Mouse (Mus musculus) limb, embryonic 13.5 days (tissue): ENCODE measurements around the gene Lin7b. TPM values are rescaled to one million over a fixed set of nuclear protein-coding genes. Genes with fewer than 3 reads are reported as not detected.
A peak's percentile ranks its signal among the peaks of the same experiment; 100 is the strongest.
"Not testable (repeated sequence)": the region's sequence is repeated elsewhere in the genome, so short reads cannot be mapped to it uniquely, and the experiment has no call there.

Experiments
- ATAC-seq: fragments of 200-750 bp; cut with Nextera tagmentation; 2 replicates; pipeline ENCODE4 v1.8.0; 2017; ENCODE audit warnings: low read depth, moderate number of reproducible peaks, moderate TSS enrichment; ENCODE audit not compliant: low FRiP score
- H3K27ac ChIP-seq: fragments of 300-500 bp; sonication (generic); 2 replicates; pipeline ENCODE4 v1.5.1; 2015; ENCODE audit warnings: inconsistent platforms, mild to moderate bottlenecking, moderate library complexity
- H3K27me3 ChIP-seq: fragments of 300-500 bp; sonication (generic); 2 replicates; pipeline ENCODE4 v1.6.1; 2015; ENCODE audit warnings: mild to moderate bottlenecking, inconsistent platforms
- H3K36me3 ChIP-seq: fragments of 300-500 bp; sonication (generic); 2 replicates; pipeline ENCODE4 v1.6.1; 2015; ENCODE audit warnings: inconsistent platforms, mild to moderate bottlenecking, moderate library complexity
- H3K4me1 ChIP-seq: fragments of 300-500 bp; sonication (generic); 2 replicates; pipeline ENCODE4 v1.6.1; 2015; ENCODE audit warnings: inconsistent platforms
- H3K4me2 ChIP-seq: fragments of 300-500 bp; sonication (generic); replicated peaks from 2 replicates; pipeline ENCODE4 v1.6.1; 2015; ENCODE audit warnings: inconsistent platforms, mild to moderate bottlenecking, moderate library complexity
- H3K4me3 ChIP-seq: fragments of 300-500 bp; sonication (generic); 2 replicates; pipeline ENCODE4 v1.5.1; 2015; ENCODE audit warnings: moderate library complexity, mild to moderate bottlenecking, inconsistent platforms
- H3K9ac ChIP-seq: fragments of 300-500 bp; sonication (generic); 2 replicates; pipeline ENCODE4 v1.6.1; 2015; ENCODE audit warnings: mild to moderate bottlenecking, inconsistent platforms
- H3K9me3 ChIP-seq: fragments of 300-500 bp; sonication (generic); 2 replicates; pipeline ENCODE4 v1.6.1; 2016; ENCODE audit warnings: inconsistent platforms
- WGBS: fragments of 180-500 bp; shearing (Covaris S2); methylation state at CpG from one replicate; pipeline ENCODE4 v1.1.7; 2015; 5-methylcytosine and 5-hydroxymethylcytosine counted together
- polyA plus RNA-seq: library from polyadenylated mRNA; unstranded; fragments of >200 nt; fragmentation: Nextera tagmentation; extraction: Ambion mirVana; gene quantifications from 2 replicates; pipeline ENCODE4 v1.2.1, GENCODE M21; 2015

The Lin7b gene
- polyA plus RNA-seq, 1 experiment from 2014 or later = 2.5 TPM

DNA sequence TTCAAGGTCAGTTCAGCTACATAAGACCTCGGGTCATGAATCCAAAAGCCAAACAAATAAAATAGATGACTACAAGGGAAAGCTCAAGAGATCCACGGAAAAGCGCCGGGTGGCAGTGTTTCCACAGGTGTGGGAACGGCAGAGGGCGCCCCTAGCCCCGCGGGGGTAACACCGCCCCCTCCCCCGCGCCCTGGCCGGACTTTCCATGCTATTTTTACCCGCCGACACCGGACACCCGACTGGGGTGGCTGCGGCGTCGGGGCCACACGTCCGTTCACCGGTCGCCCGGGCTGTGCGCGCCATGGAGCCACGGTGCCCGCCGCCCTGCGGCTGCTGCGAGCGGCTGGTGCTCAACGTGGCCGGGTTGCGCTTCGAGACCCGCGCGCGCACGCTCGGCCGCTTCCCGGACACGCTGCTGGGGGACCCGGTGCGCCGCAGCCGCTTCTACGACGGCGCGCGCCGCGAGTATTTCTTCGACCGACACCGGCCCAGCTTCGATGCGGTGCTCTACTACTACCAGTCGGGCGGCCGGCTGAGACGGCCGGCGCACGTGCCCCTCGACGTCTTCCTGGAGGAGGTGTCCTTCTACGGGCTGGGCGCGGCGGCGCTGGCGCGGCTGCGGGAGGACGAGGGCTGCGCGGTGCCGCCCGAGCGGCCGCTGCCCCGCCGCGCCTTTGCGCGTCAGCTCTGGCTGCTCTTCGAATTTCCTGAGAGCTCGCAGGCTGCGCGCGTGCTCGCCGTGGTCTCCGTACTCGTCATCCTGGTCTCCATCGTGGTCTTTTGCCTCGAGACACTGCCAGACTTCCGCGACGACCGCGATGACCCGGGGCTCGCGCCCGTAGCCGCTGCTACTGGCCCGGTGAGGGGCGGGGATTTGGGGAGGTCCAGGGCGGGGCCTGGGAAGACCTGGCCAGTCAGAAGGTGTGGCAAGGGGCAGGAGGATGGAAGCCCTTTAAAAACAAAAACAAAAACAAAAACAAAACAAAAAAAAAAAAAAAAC lies 36.1 kb upstream of the Lin7b start:
- H3K36me3 ChIP-seq = no peaks in the 10 kb centered on the region
- peak overlapping the region; percentile 48 for H3K4me3 ChIP-seq
- no peak; the same call in 1 of the 2 replicates for ATAC-seq
- H3K9ac ChIP-seq = peak overlapping the region; percentile 57
- H3K27ac ChIP-seq = no peak overlapping the region
- WGBS = 2% methylated on average over 113 of the region's 114 CpGs
- peaks cover 17% of the 10 kb centered on the region for H3K4me1 ChIP-seq
- peaks cover 68% of the 10 kb centered on the region for H3K27me3 ChIP-seq
- H3K4me2 ChIP-seq = peak overlapping the region; percentile 72
- no peaks in the 10 kb centered on the region for H3K9me3 ChIP-seq

DNA sequence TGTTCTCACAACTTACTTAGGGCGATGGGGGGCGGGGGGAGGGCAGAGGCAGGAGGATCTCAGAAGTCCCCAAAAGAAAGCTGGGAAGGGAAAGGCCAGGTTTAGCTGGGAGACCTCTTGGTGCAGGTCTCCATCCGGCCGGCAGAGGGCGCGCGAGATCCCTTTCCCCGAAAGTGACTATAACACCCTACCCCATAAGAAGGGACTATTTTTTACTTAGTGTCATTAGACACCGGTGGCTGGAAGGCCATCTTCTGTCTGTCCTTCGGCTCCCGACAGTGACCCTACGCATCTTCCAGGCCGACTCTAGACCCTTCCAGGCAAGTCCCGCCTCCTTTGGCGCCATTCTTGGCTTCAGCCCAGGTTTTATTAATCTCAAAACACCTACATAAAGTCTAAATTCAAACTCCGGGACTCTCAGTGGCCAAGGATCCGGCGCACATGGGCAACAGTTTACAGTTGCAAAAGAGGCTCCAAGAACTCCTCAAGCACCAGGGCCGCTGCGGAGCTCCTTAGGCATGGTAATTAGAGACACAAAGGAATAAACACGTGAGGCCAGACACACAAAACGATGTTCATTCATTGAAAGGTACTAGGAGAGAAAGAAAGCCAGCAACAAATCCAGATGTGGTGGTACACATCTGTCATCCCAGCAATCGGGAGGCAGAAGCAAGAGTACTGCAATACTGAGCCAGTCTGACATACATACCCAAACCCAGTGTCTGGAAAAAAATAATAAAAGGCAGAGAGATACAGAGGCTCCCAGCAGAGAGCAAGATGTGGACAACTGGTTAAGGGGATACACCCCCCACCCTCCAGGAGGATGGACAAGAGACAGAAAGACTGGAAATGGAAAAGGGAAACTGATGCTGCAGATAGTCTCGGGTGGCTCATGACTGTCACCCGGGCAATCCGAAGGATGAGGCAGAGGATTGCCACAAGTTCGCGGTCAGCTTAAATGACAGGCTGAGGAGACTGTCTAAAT lies 35.0 kb upstream of the Lin7b start, which contains the start of gene Kcna7:
Gene Kcna7, plus strand, starts transcription at position 563 of the 985 bp plus-strand sequence.
- H3K4me1 ChIP-seq = peaks cover 17% of the 10 kb centered on the region
- H3K27me3 ChIP-seq = peaks cover 57% of the 10 kb centered on the region
- 0 out of 2 replicates have a peak, but pooled peaks have one; percentile 25 for ATAC-seq

GRCm38 (mm10) chr7:45403532-45404261 lies 33.3 kb upstream of the Lin7b start:
- Histone ChIP-seq H3K27me3 (peaks cover 41% of the 10 kb centered on the region), H3K4me3 (no peak overlapping the region), H3K36me3 (no peaks in the 10 kb centered on the region), H3K9me3 (no peaks in the 10 kb centered on the region), H3K9ac (no peak overlapping the region), H3K4me1 (peaks cover 17% of the 10 kb centered on the region), H3K27ac (no peak overlapping the region), H3K4me2 (no peak overlapping the region)
- WGBS = 48% methylated on average over 6 of the region's 6 CpGs
- no peak for ATAC-seq

More for the DNA sequence above, 35.0 kb upstream of the Lin7b start, which contains the start of gene Kcna7:
- no peaks in the 10 kb centered on the region for H3K36me3 ChIP-seq
- no peak within 1 kb of the TSS for H3K27ac ChIP-seq
- H3K4me2 ChIP-seq = peak within 1 kb of the TSS; percentile 72
- peak within 1 kb of the TSS; percentile 48 for H3K4me3 ChIP-seq
- 12% methylated on average over 28 of the region's 28 CpGs for WGBS
- no peaks in the 10 kb centered on the region for H3K9me3 ChIP-seq
- H3K9ac ChIP-seq = peak within 1 kb of the TSS; percentile 57

DNA sequence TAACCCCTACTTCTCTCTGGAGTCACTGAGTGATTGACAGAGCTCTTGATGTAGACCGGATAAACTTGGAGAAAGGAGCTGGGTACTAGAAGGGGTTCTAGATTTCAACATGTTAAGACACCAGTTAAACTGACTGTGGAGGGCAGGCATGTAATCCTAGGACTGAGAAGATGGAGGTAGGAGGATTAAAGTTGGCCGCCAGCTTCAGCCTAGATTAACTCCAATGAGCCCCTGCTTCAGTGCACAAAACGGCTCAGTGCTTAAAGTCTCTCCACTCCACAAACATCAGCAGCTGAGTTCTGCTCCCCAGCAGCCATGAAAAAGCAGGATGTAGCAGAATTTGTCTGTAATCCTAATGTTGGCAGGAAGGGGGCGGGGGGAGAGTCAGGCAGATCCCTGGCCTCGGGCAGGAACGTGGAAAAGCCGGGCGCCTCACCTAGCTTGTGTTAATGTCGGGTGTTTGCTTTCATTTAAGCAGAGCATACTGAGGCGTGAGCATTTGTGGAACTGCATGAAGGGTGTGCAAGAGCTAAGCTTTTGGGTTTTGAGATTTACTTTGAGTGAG lies 31.2 kb upstream of the Lin7b start:
- ATAC-seq = no peak
- Histone ChIP-seq H3K27ac (no peak overlapping the region), H3K9me3 (no peaks in the 10 kb centered on the region), H3K4me1 (peaks cover 14% of the 10 kb centered on the region), H3K4me2 (no peak overlapping the region), H3K27me3 (peaks cover 20% of the 10 kb centered on the region), H3K36me3 (no peaks in the 10 kb centered on the region), H3K9ac (no peak overlapping the region), H3K4me3 (no peak overlapping the region)
- WGBS = 58% methylated on average over 10 of the region's 10 CpGs

DNA sequence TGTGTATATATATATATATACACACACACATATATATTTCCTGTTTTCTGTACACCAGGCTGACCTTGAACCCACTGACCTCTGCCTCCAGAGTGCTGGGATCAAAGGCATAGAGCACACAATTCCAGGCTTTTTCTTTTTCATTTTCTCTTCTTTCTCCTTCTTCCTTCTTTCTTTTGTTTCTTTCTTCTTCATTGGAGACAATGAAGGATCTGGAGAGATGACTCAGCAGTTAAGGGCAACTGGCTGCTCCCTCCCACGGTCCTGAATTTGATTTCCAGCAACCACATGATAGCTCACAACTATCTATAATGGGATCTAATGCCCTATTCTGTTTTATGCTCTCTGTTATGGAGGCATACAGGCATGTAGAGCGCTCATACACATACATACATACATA lies 26.4 kb upstream of the Lin7b start:
- H3K9me3 ChIP-seq = no peaks in the 10 kb centered on the region
- no peak for ATAC-seq

DNA sequence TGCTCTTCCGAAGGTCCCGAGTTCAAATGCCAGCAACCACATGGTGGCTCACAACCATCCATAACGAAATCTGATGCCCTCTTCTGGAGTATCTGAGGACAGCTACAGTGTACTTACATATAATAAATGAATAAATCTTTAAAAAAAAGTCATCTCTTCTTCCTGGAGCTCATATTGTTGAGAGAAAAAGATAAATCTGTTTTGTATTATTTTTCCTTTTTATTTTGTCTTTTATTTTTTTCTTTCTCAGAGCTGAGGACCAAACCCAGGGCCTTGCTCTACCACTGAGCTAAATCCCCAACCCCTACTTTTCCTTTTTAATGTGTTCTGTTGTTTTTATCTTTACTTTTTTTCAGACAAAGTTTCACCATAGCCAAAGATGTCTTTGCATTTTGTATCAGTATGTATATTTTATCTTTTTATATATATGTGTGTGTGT lies 26.0 kb upstream of the Lin7b start:
- H3K27me3 ChIP-seq, ATAC-seq, H3K9me3 ChIP-seq: not testable (repeated sequence)
- H3K36me3 ChIP-seq = peaks cover 14% of the 10 kb centered on the region
- peak overlapping the region; percentile 63 for H3K4me2 ChIP-seq
- WGBS = 4% methylated on average over 3 of the region's 3 CpGs
- peaks cover 16% of the 10 kb centered on the region for H3K4me1 ChIP-seq
- H3K27ac ChIP-seq = peak overlapping the region; percentile 75; the same call in 1 of the 2 replicates
- peak overlapping the region; percentile 76 for H3K4me3 ChIP-seq
- peak overlapping the region; percentile 62; the same call in 1 of the 2 replicates for H3K9ac ChIP-seq

More for the DNA sequence above, 26.4 kb upstream of the Lin7b start:
- no peak overlapping the region for H3K4me3 ChIP-seq
- no peaks in the 10 kb centered on the region for H3K27me3 ChIP-seq
- no peak overlapping the region for H3K9ac ChIP-seq
- peaks cover 10% of the 10 kb centered on the region for H3K36me3 ChIP-seq
- peaks cover 16% of the 10 kb centered on the region for H3K4me1 ChIP-seq
- H3K4me2 ChIP-seq = no peak overlapping the region
- WGBS = 88% methylated on average over 2 of the region's 2 CpGs
- H3K27ac ChIP-seq = no peak overlapping the region

DNA sequence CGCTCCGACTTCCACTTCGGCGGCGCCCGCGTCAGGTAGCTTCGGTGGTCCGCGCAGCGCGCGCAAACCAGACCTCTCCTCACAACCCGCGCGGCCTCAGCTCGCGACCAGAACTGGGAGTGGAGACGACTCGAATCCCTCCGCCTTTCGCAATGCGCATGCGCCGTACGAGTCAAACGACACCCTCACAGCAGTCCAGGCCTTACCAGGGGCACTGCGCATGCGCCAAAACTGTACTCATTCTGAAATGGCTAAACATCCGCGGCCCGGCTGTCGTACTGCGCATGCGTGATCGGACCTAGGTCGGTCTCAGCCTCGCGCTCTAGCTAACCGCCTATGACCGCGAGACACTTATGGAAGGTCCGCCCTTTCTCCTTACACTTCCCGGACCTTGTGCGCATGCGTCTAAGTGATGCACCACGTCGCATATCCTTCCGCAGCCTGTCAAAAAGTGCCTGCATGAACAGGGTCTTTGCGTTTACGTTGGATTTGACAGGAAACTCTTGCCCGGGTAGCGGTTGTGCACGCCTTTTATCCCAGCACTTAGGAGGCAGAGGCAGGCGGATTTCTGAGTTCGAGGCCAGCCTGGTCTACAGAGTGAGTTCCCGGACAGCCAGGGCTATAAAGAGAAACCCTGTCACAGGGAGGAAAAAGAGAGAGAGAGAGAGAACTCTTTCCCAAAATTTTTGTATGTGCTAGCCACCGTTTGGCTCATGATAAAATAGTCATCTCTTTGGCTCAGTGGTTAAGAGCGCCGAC lies 25.4 kb upstream of the Lin7b start, which contains the start of gene Snrnp70:
Gene Snrnp70, minus strand, starts transcription at position 165 of the 759 bp plus-strand sequence.
- Histone ChIP-seq H3K9me3 (no peaks in the 10 kb centered on the region), H3K4me1 (peaks cover 16% of the 10 kb centered on the region), H3K27me3 (no peaks in the 10 kb centered on the region), H3K27ac (peak within 1 kb of the TSS; percentile 99), H3K9ac (peak within 1 kb of the TSS; percentile 90), H3K36me3 (peaks cover 19% of the 10 kb centered on the region), H3K4me3 (peak within 1 kb of the TSS; percentile 76), H3K4me2 (peak within 1 kb of the TSS; percentile 100)
- under 1% methylated on average over 60 of the region's 60 CpGs for WGBS
- peak; percentile 96 for ATAC-seq

- H3K9ac ChIP-seq = peak overlapping the region; percentile 90
- peaks cover 25% of the 10 kb centered on the region for H3K36me3 ChIP-seq
- H3K4me2 ChIP-seq = peak overlapping the region; percentile 100
- H3K27ac ChIP-seq = peak overlapping the region; percentile 99
- no peaks in the 10 kb centered on the region for H3K27me3 ChIP-seq
- peak; percentile 76 for ATAC-seq
- H3K4me3 ChIP-seq = peak overlapping the region; percentile 76
- H3K4me1 ChIP-seq = peaks cover 16% of the 10 kb centered on the region
- H3K9me3 ChIP-seq = no peaks in the 10 kb centered on the region
- under 1% methylated on average over 18 of the region's 20 CpGs for WGBS
Measured at GRCm38 (mm10) chr7:45395129-45395541, 24.8 kb upstream of the Lin7b start.

GRCm38 (mm10) chr7:45386077-45386476 lies 15.7 kb upstream of the Lin7b start:
- no peaks in the 10 kb centered on the region for H3K27me3 ChIP-seq
- no peak overlapping the region for H3K9ac ChIP-seq
- no peaks in the 10 kb centered on the region for H3K9me3 ChIP-seq
- WGBS = 81% methylated on average over 3 of the region's 3 CpGs
- H3K27ac ChIP-seq = no peak overlapping the region
- no peak overlapping the region for H3K4me2 ChIP-seq
- peaks cover 98% of the 10 kb centered on the region for H3K36me3 ChIP-seq
- no peaks in the 10 kb centered on the region for H3K4me1 ChIP-seq
- H3K4me3 ChIP-seq = no peak overlapping the region
- ATAC-seq = no peak

DNA sequence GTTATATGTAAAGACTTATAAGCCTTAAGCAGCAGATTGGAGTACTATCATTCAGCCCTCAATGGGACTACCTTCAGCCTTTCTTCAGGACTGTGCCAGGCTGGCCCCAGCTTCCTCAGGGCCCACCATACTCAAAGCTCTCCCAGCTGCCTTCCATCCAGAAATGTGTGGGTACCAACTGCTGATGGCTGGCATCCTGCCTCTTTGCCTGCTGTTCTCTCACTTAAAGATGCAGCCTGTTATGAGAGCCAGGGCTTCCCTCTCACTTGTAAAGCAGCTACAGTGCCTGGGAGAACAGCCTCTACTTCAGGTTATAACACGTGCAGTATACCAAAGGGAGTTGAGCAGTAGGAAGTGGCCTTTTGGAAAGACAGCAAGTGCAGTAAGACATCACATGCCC lies 5.7 kb upstream of the Lin7b start:
- H3K4me1 ChIP-seq = peaks cover 4% of the 10 kb centered on the region; the same call in 1 of the 2 replicates
- no peak overlapping the region for H3K27ac ChIP-seq
- 96% methylated on average over 1 of the region's 1 CpGs for WGBS
- no peak for ATAC-seq
- H3K9ac ChIP-seq = no peak overlapping the region
- no peaks in the 10 kb centered on the region for H3K27me3 ChIP-seq
- H3K4me2 ChIP-seq = no peak overlapping the region
- H3K4me3 ChIP-seq = no peak overlapping the region
- H3K36me3 ChIP-seq = peaks cover 89% of the 10 kb centered on the region
- H3K9me3 ChIP-seq = no peaks in the 10 kb centered on the region
